Mouse (Mus musculus) kidney, adult 2 months (tissue): Measurements from ENCODE around the gene Pip5kl1. TPM values are rescaled to one million over a fixed set of nuclear protein-coding genes. Genes with fewer than 3 reads are reported as not detected.

ENCODE experiments used
- DNase-seq: peaks from one replicate; pipeline ENCODE4 v3.0.0; 2021
- H3K27ac ChIP-seq: fragments of 200-500 bp; 2 replicates; pipeline ENCODE4 v1.5.1; 2012; ENCODE audit warnings: low read depth, low read length, control low read depth, inconsistent platforms; ENCODE audit not compliant: insufficient read depth
- H3K27me3 ChIP-seq: fragments of 200-500 bp; replicated peaks from 2 replicates; pipeline ENCODE4 v1.6.1; 2012; ENCODE audit warnings: mild to moderate bottlenecking, moderate library complexity, low read length, inconsistent platforms; ENCODE audit not compliant: control insufficient read depth, insufficient read depth
- H3K36me3 ChIP-seq: fragments of 200-500 bp; 2 replicates; pipeline ENCODE4 v1.6.1; 2012; ENCODE audit warnings: mild to moderate bottlenecking, moderate library complexity, low read length, inconsistent platforms; ENCODE audit not compliant: control insufficient read depth, insufficient read depth
- H3K4me1 ChIP-seq: fragments of 200-500 bp; 2 replicates; pipeline ENCODE4 v1.6.1; 2011; ENCODE audit warnings: low read length; ENCODE audit not compliant: control insufficient read depth, insufficient read depth
- H3K4me3 ChIP-seq: fragments of 200-500 bp; 2 replicates; pipeline ENCODE4 v1.5.1; 2011; ENCODE audit warnings: mild to moderate bottlenecking, low read depth, low read length, control low read depth; ENCODE audit not compliant: insufficient read depth
- CTCF ChIP-seq: fragments of 200-500 bp; conservative IDR thresholded peaks from 2 replicates; pipeline ENCODE4 v1.5.1; 2011; ENCODE audit warnings: low read depth, mild to moderate bottlenecking, control low read depth, low read length, moderate library complexity, mixed read lengths; ENCODE audit not compliant: insufficient read depth, insufficient read length
- POLR2A ChIP-seq: fragments of 200-500 bp; IDR thresholded peaks from one replicate; pipeline ENCODE4 v1.6.1; 2011; ENCODE audit warnings: low read depth, low read length, control low read depth
- WGBS: fragments of 180-500 bp; shearing (Covaris S2); methylation state at CpG from one replicate; pipeline ENCODE4 v1.1.7; 2018; 5-methylcytosine and 5-hydroxymethylcytosine counted together
- polyA plus RNA-seq: library from polyadenylated mRNA; depleted of rRNA; stranded (reverse); fragments of >200 nt; gene quantifications from 2 replicates; pipeline ENCODE4 v1.2.3, GENCODE M21; 2012

Gene Pip5kl1
- polyA plus RNA-seq, 1 experiment: not detected

- WGBS: 82% methylated on average over 5 of the region's 5 CpGs
Observed at GRCm38 (mm10) chr2:32597699-32598098, 23.1 kb downstream of the Pip5kl1 start.

GRCm38 (mm10) chr2:32598506-32598905 lies 23.9 kb downstream of the Pip5kl1 start:
- Histone ChIP-seq H3K4me1 (no peaks in the 10 kb centered on the region), H3K4me3 (no peak overlapping the region), H3K36me3 (no peaks in the 10 kb centered on the region), H3K27me3 (no peaks in the 10 kb centered on the region), H3K27ac (no peak overlapping the region)
- TF ChIP-seq POLR2A (no peak), CTCF (no peak)
- peak; percentile 56 for DNase-seq
- 52% methylated on average over 8 of the region's 8 CpGs for WGBS

More at GRCm38 (mm10) chr2:32597699-32598098, 23.1 kb downstream of the Pip5kl1 start:
- no peak for TF ChIP-seq CTCF
- DNase-seq: no peak
- H3K27ac ChIP-seq: no peak overlapping the region
- no peaks in the 10 kb centered on the region for H3K27me3 ChIP-seq
- H3K36me3 ChIP-seq: no peaks in the 10 kb centered on the region
- H3K4me3 ChIP-seq: no peak overlapping the region
- H3K4me1 ChIP-seq: no peaks in the 10 kb centered on the region

- TF ChIP-seq POLR2A (no peak), CTCF (no peak)
- no peak for DNase-seq
- H3K27me3 ChIP-seq: no peaks in the 10 kb centered on the region
- no peak within 1 kb of the TSS for H3K27ac ChIP-seq
- no peaks in the 10 kb centered on the region for H3K4me1 ChIP-seq
- no peaks in the 10 kb centered on the region for H3K36me3 ChIP-seq
- WGBS: 86% methylated on average over 3 of the region's 3 CpGs
- H3K4me3 ChIP-seq: no peak within 1 kb of the TSS
Observed at GRCm38 (mm10) chr2:32599409-32599808, 24.8 kb downstream of the Pip5kl1 start, which contains the start of gene St6galnac6. TSS of gene St6galnac6 (plus strand) at chr2:32599709.

GRCm38 (mm10) chr2:32601417-32602065 lies 26.9 kb downstream of the Pip5kl1 start:
- Histone ChIP-seq H3K4me1 (no peaks in the 10 kb centered on the region), H3K36me3 (no peaks in the 10 kb centered on the region), H3K4me3 (no peak overlapping the region), H3K27ac (no peak overlapping the region), H3K27me3 (no peaks in the 10 kb centered on the region)
- peak; percentile 37 for DNase-seq
- whole genome bisulfite sequencing: 60% methylated on average over 8 of the region's 8 CpGs
- no peak for TF ChIP-seq POLR2A
- peak; percentile 58 for TF ChIP-seq CTCF

- Histone ChIP-seq H3K36me3 (no peaks in the 10 kb centered on the region), H3K4me1 (no peaks in the 10 kb centered on the region), H3K27me3 (no peaks in the 10 kb centered on the region), H3K27ac (no peak overlapping the region), H3K4me3 (peak overlapping the region; percentile 31)
- 1% methylated on average over 11 of the region's 11 CpGs for WGBS
- peak; percentile 90 for DNase-seq
- TF ChIP-seq POLR2A: no peak
- TF ChIP-seq CTCF: peak; percentile 94
Observed at GRCm38 (mm10) chr2:32602600-32603054, 28.0 kb downstream of the Pip5kl1 start.

- TF ChIP-seq CTCF (no peak), POLR2A (no peak)
- Histone ChIP-seq H3K36me3 (no peaks in the 10 kb centered on the region), H3K4me1 (no peaks in the 10 kb centered on the region), H3K27me3 (no peaks in the 10 kb centered on the region), H3K4me3 (no peak overlapping the region), H3K27ac (no peak overlapping the region)
- whole genome bisulfite sequencing: 60% methylated on average over 10 of the region's 10 CpGs
- no peak for DNase-seq
Observed at GRCm38 (mm10) chr2:32604631-32605030, 30.0 kb downstream of the Pip5kl1 start.

- Histone ChIP-seq H3K27ac (no peak overlapping the region), H3K4me1 (peaks cover 2% of the 10 kb centered on the region; the same call in 1 of the 2 replicates), H3K36me3 (no peaks in the 10 kb centered on the region), H3K4me3 (peak overlapping the region; percentile 65), H3K27me3 (no peaks in the 10 kb centered on the region)
- WGBS: 13% methylated on average over 53 of the region's 55 CpGs
- TF ChIP-seq CTCF: peak; percentile 51
- no peak for TF ChIP-seq POLR2A
- peak; percentile 81 for DNase-seq
Observed at GRCm38 (mm10) chr2:32606161-32607142, 31.9 kb downstream of the Pip5kl1 start.
